8 mouse cellular contexts compared by ENCODE assay signal in the genomic region with DNA sequence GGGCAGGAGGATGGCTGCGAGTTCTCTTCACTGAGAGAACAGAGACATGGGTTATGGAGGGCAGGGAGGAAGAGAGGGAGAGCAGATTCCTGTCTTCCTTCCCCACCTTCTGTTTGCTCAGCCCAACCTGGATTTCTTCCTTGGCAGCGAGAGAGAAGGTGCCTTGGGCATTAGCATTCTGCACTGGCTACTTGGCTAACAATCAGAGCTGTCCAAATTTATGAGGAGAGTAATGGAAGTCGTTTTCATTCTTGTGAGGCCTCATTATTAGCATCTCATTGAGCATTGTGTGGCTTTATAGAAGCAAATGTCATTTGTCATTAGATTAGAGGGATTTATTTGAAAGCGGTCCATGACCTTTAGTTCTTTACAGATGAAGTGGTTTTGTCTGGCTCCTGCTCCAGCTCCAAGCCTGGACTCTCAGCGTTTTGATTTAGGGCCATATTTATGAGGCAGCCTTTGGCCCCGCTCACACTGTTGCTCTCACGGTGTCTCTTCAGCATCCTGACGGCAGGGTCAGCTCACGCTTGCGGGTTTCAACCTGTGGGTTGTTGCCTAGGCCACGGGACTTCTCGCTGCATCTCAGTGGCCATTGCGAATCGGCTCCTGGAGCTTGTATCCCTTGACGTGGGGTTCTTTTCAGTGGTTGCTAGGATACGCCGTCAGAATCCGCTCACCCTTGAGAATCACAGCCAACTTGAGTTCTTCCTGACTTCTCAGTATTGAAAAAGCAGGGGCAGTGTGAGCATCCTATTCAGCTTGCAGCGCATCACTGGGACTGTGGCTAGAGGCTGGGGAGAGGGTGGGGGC. TPM values are rescaled to one million over a fixed set of nuclear protein-coding genes. Genes with fewer than 3 reads are reported as not detected.
A peak's percentile ranks its signal among the peaks of the same experiment; 100 is the strongest.
DNase-seq lines count a peak whose midpoint lies in the region; ATAC-seq and TF ChIP-seq lines count a peak whose summit lies in the region.

No protein-coding gene starts in this region.

- H3K9ac ChIP-seq in heart, adult 2 months (ENCODE audit: low read depth, low read length), result no peak overlapping the region

- TF ChIP-seq EP300 in heart, adult 2 months (IDR thresholded peaks at IDR 0.05; ENCODE audit: insufficient read depth, low read depth, low read length), result no peak

- no peaks in the 10 kb centered on the region for H3K36me3 ChIP-seq in limb, embryonic 10.5 days
- no peaks in the 10 kb centered on the region for H3K36me3 ChIP-seq in heart, adult 2 months (ENCODE audit: control insufficient read depth, insufficient read depth, low read length)

- H3K9me3 ChIP-seq in limb, embryonic 10.5 days (replicated peaks), result no peaks in the 10 kb centered on the region

- no peak overlapping the region for H3K27ac ChIP-seq in limb, embryonic 10.5 days
- no peak overlapping the region for H3K27ac ChIP-seq in heart, adult 2 months

- DNase-seq in Muller cell, postnatal 12 days (ENCODE audit: inconsistent ontology term), result peak; percentile 88
- DNase-seq in cerebellum, postnatal 14 days, result peak; percentile 47 to 48
- DNase-seq in frontal cortex, postnatal 36 days (ENCODE audit: low spot score in 2 of 2), result peak; percentile 44 to 65
- peak; percentile 41 for DNase-seq in limb, embryonic 10.5 days (ENCODE audit: low spot score)
- peak; percentile 32 for DNase-seq in right cerebral cortex, postnatal 4 days
- DNase-seq in lung, postnatal 10 days, result no peak
- DNase-seq in heart, adult 2 months, result no peak

- ATAC-seq in activated CD4-positive, CD25-positive, alpha-beta regulatory T cell, adult 4 months, result no peak

- H3K27me3 ChIP-seq in limb, embryonic 10.5 days (ENCODE audit: low read depth, poor library complexity, severe bottlenecking), result no peaks in the 10 kb centered on the region
- H3K27me3 ChIP-seq in heart, adult 2 months (ENCODE audit: control insufficient read depth, insufficient read depth, low read length), result no peaks in the 10 kb centered on the region; the same call in 1 of the 2 replicates

- H3K79me2 ChIP-seq in heart, adult 2 months (replicated peaks; ENCODE audit: control insufficient read depth, insufficient read depth, low read length), result no peaks in the 10 kb centered on the region

- TF ChIP-seq POLR2A in heart, adult 2 months (IDR thresholded peaks at IDR 0.05; ENCODE audit: insufficient read depth, low read depth, low read length), result no peak

- 67% methylated on average over 19 of the region's 19 CpGs for WGBS in limb, embryonic 10.5 days
- 74% methylated on average over 19 of the region's 19 CpGs for WGBS in heart, adult 2 months

- peaks cover 10% of the 10 kb centered on the region for H3K4me1 ChIP-seq in limb, embryonic 10.5 days
- H3K4me1 ChIP-seq in heart, adult 2 months (ENCODE audit: control insufficient read depth, insufficient read depth, low read length), result no peaks in the 10 kb centered on the region

- no peak for TF ChIP-seq CTCF in heart, adult 2 months (IDR thresholded peaks at IDR 0.05)

- no peak overlapping the region for H3K4me3 ChIP-seq in limb, embryonic 10.5 days
- no peak overlapping the region for H3K4me3 ChIP-seq in heart, adult 2 months

- intact Hi-C loops in heart, adult 2 months (cut with DNase I), result no loop called here

RNA-seq across cellular contexts. Expression of gene Ndufa12, which starts 31.9 kb away (rescaled TPM):
- polyA plus RNA-seq in limb, embryonic 10.5 days (2016; fragmentation: Nextera tagmentation; extraction: Ambion mirVana), result 495 and 559 TPM in 2 replicates
- 100 to 1,000 TPM; 126 to 201 TPM for polyA plus RNA-seq in activated CD4-positive, CD25-positive, alpha-beta regulatory T cell, adult 4 months (2017; shearing (Covaris generic))
- 100 to 1,000 TPM; 804 to 870 TPM for total RNA-seq in heart, adult 2 months (2021)
- polyA plus RNA-seq in heart, adult 2 months (2012; rRNA removed), result 434 and 515 TPM in 2 replicates

Comparison
In these comparisons a context has a peak if more than half of its experiments do, and no peak if none do; other contexts are left out.
1. DNase-seq: peak in Muller cell, postnatal 12 days (single experiment), cerebellum, postnatal 14 days (2 of 2), frontal cortex, postnatal 36 days (2 of 2), limb, embryonic 10.5 days (single experiment) and right cerebral cortex, postnatal 4 days (single experiment); none in lung, postnatal 10 days (single experiment) and heart, adult 2 months (0 of 2).